Mouse (Mus musculus) retina, embryonic 14.5 days (tissue): ENCODE measurements around the gene Gmcl1.
A peak's percentile ranks its signal among the peaks of the same experiment; 100 is the strongest.

Experiments used
- DNase-seq: peaks from one replicate; pipeline ENCODE4 v3.0.0-alpha.2; 2015; ENCODE audit warnings: low spot score

Gmcl1 gene

GRCm38 (mm10) chr6:86736313-86736712 is 3.1 kb upstream of the Gmcl1 start:
- no peak for DNase-seq

GRCm38 (mm10) chr6:86732276-86733173 is 658 bp downstream of the Gmcl1 start:
- no peak for DNase-seq

GRCm38 (mm10) chr6:86728711-86729110 is 4.5 kb downstream of the Gmcl1 start:
- DNase-seq = no peak

GRCm38 (mm10) chr6:86721977-86722376 is 11.2 kb downstream of the Gmcl1 start:
- no peak for DNase-seq

GRCm38 (mm10) chr6:86708072-86708774 is 25.0 kb downstream of the Gmcl1 start:
- DNase-seq = no peak

GRCm38 (mm10) chr6:86702577-86702976 is 30.6 kb downstream of the Gmcl1 start:
- no peak for DNase-seq

GRCm38 (mm10) chr6:86697903-86698302 is 35.3 kb downstream of the Gmcl1 start:
- no peak for DNase-seq

GRCm38 (mm10) chr6:86696213-86696612 is 37.0 kb downstream of the Gmcl1 start:
- DNase-seq = no peak

- peak; percentile 74 for DNase-seq
These were observed 38.7 kb downstream of the Gmcl1 start for GRCm38 (mm10) chr6:86694465-86694864.

- no peak for DNase-seq
These were observed 43.5 kb downstream of the Gmcl1 start for GRCm38 (mm10) chr6:86689671-86690070.

GRCm38 (mm10) chr6:86686971-86687370 is 46.2 kb downstream of the Gmcl1 start:
- DNase-seq = no peak

GRCm38 (mm10) chr6:86684655-86685011 is 48.5 kb downstream of the Gmcl1 start:
- DNase-seq = no peak

GRCm38 (mm10) chr6:86683872-86684654 is 49.1 kb downstream of the Gmcl1 start, which contains the start of gene Snrnp27:
Gene Snrnp27 (minus strand): TSS chr6:86684522.
- peak; percentile 91 for DNase-seq

- DNase-seq = no peak
These were observed 51.9 kb downstream of the Gmcl1 start for GRCm38 (mm10) chr6:86681289-86681688.

- DNase-seq = no peak
These were observed 54.8 kb downstream of the Gmcl1 start for GRCm38 (mm10) chr6:86678341-86678740.

GRCm38 (mm10) chr6:86670873-86671272 is 62.3 kb downstream of the Gmcl1 start:
- peak; percentile 86 for DNase-seq

- DNase-seq = peak; percentile 100
These were observed 63.9 kb downstream of the Gmcl1 start for GRCm38 (mm10) chr6:86669240-86669727.

GRCm38 (mm10) chr6:86668580-86669239 is 64.5 kb downstream of the Gmcl1 start, which contains the start of gene Mxd1:
Gene Mxd1 (minus strand): TSS chr6:86669161.
- no peak for DNase-seq

- DNase-seq = no peak
These were observed 66.1 kb downstream of the Gmcl1 start for GRCm38 (mm10) chr6:86667061-86667460.

GRCm38 (mm10) chr6:86665560-86666307 is 67.4 kb downstream of the Gmcl1 start:
- no peak for DNase-seq

- DNase-seq = no peak
These were observed 68.1 kb downstream of the Gmcl1 start for GRCm38 (mm10) chr6:86665076-86665475.
